Mouse (Mus musculus) heart, adult 2 months (tissue): ENCODE measurements around the gene Gm49369.

Experiments used
- CTCF ChIP-seq: fragments of 200-600 bp; IDR thresholded peaks from 2 replicates; pipeline ENCODE4 v1.8.1; 2022; ENCODE audit warnings: antibody characterized with exemption, mild to moderate bottlenecking, moderate library complexity
- POLR2A ChIP-seq: fragments of 200-500 bp; IDR thresholded peaks from 2 replicates; pipeline ENCODE4 v1.6.1; 2011; ENCODE audit warnings: mild to moderate bottlenecking, low read depth, low read length, control low read depth; ENCODE audit not compliant: insufficient read depth

DNA sequence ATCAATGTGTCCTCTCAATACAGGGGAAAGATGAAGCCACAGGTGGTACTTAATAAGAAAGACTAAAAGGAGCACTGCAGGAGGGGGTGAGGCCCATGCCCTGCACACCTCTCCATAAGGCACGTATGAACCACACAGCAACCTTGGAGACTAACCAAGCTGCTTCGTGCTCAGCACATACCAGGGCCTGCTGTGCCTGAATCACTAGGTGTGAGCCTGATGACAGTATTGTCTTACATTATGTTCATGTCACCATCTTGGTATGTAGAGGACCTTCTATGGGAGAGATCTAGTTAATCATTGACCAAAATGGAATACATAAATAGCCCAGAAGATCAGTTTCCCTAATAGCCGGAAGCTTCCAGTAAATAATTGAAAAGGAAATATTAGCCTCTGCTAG, 27.1 kb upstream of the Gm49369 start:
- TF ChIP-seq POLR2A (no peak), CTCF (no peak)
